Mouse (Mus musculus) spleen, adult 2 months (tissue): Measurements from ENCODE around the gene Tlx1. TPM values are rescaled to one million over a fixed set of nuclear protein-coding genes. Genes with fewer than 3 reads are reported as not detected.

Source experiments
- DNase-seq, 2 experiments: peaks; one replicate each; pipeline versions ENCODE4 v3.0.0 to v3.0.0-alpha.2; 2012 to 2021; ENCODE audit warnings: low spot score in 2 of 2, low read depth in 1 of 2
- H3K27ac ChIP-seq: fragments of 200-500 bp; 2 replicates; pipeline ENCODE4 v1.5.1; 2012; ENCODE audit warnings: low read length, inconsistent platforms; ENCODE audit not compliant: insufficient read depth
- H3K27me3 ChIP-seq: fragments of 200-500 bp; 2 replicates; pipeline ENCODE4 v1.6.1; 2012; ENCODE audit warnings: mild to moderate bottlenecking, moderate library complexity, low read length, inconsistent platforms; ENCODE audit not compliant: control insufficient read depth, insufficient read depth
- H3K36me3 ChIP-seq: fragments of 200-500 bp; 2 replicates; pipeline ENCODE4 v1.6.1; 2012; ENCODE audit warnings: mild to moderate bottlenecking, low read length, inconsistent platforms; ENCODE audit not compliant: control insufficient read depth, insufficient read depth
- H3K4me1 ChIP-seq: fragments of 200-500 bp; 2 replicates; pipeline ENCODE4 v1.6.1; 2011; ENCODE audit warnings: inconsistent platforms; ENCODE audit not compliant: control insufficient read depth, insufficient read depth, insufficient read length
- H3K4me3 ChIP-seq: fragments of 200-500 bp; 2 replicates; pipeline ENCODE4 v1.5.1; 2011; ENCODE audit warnings: mild to moderate bottlenecking, inconsistent platforms; ENCODE audit not compliant: insufficient read depth, insufficient read length; ENCODE audit errors: extremely low read depth
- CTCF ChIP-seq: fragments of 200-500 bp; IDR thresholded peaks from 2 replicates; pipeline ENCODE4 v1.5.1; 2011; ENCODE audit warnings: mild to moderate bottlenecking, inconsistent platforms; ENCODE audit not compliant: insufficient read depth, insufficient read length, insufficient replicate concordance; ENCODE audit errors: extremely low read depth
- POLR2A ChIP-seq: fragments of 200-500 bp; IDR thresholded peaks from 2 replicates; pipeline ENCODE4 v1.6.1; 2011; ENCODE audit warnings: low read depth, low read length, inconsistent platforms
- WGBS: fragments of 180-500 bp; shearing (Covaris S2); methylation state at CpG from one replicate; pipeline ENCODE4 v1.1.7; 2018; 5-methylcytosine and 5-hydroxymethylcytosine counted together
- polyA plus RNA-seq: library from polyadenylated mRNA; depleted of rRNA; stranded (reverse); fragments of >200 nt; gene quantifications from 2 replicates; pipeline ENCODE4 v1.2.3, GENCODE M21; 2012

Gene Tlx1
- polyA plus RNA-seq, 1 experiment = 37.3 TPM

DNA sequence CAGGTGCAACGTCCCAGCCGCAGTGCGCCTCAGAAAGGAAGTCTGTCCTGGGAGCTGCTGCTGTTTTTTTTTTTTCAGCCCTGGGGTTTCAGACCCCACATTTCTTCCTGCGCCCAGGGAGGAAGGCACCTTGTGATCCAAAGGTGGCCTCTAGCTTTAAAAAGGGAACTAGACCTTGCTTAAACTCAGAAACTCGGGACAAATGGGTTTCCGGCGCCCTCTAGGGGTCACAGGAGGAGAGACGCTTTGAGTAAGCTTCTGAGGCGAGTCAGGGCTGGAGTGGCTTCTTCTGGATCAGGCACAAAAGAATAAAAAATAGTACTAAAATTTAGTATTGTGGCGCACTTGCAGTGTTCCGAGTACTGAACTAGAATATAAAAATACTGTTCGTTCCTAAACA lies 10.6 kb downstream of the Tlx1 start:
- 2% methylated on average over 12 of the region's 12 CpGs for WGBS
- peak; percentile 31 to 60 for DNase-seq

DNA sequence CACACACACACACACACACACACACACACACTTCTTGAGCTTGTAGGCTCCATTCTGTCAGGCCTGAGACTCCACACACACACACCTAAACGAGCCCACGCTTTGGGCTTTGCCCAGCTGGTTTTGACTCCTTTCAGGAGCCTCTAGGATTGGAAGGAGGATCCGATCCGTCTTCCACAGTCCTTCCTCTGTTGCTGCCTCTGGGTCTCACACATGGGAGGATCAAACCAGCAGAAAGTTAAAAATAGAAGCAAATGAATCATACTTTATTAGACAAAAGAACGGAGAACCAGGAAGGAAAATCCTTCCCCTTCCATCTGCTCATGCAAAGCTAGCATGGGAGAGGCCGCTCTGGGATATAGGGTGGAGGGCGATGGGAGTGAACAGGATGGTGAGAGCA lies 11.7 kb downstream of the Tlx1 start:
- Histone ChIP-seq H3K36me3 (no peaks in the 10 kb centered on the region), H3K4me1 (no peaks in the 10 kb centered on the region), H3K27me3 (peaks cover 5% of the 10 kb centered on the region; the same call in 1 of the 2 replicates), H3K27ac (no peak overlapping the region), H3K4me3 (no peak overlapping the region)
- WGBS = 45% methylated on average over 7 of the region's 7 CpGs
- no peak for DNase-seq
- TF ChIP-seq CTCF (no peak), POLR2A (no peak)

More for the DNA sequence above, 10.6 kb downstream of the Tlx1 start:
- Histone ChIP-seq H3K27me3 (peaks cover 5% of the 10 kb centered on the region; the same call in 1 of the 2 replicates), H3K27ac (no peak overlapping the region), H3K4me3 (no peak overlapping the region), H3K36me3 (no peaks in the 10 kb centered on the region), H3K4me1 (no peaks in the 10 kb centered on the region)
- TF ChIP-seq CTCF = peak; percentile 73; the same call in 1 of the 2 replicates
- TF ChIP-seq POLR2A = no peak

DNA sequence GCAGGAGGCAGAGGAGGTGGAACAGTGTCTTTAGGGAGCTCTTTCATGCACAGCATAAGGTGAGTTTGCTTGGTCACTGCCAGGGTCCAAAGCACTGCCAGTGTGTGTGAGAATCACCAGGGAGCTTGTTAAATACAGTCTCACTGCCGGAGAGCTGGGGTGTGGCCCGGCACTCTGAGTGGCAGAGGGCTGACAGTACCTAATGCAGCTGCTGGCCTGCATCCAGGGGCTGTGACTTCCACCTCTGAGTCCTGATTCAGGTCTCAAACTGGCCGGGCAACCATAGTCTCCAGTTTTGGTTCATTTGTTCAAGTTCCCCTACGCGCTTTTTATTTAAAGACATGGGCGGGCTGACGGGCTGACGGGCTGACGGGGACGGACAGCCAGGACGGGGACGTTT lies 12.4 kb downstream of the Tlx1 start:
- H3K27me3 ChIP-seq = peaks cover 5% of the 10 kb centered on the region; the same call in 1 of the 2 replicates

DNA sequence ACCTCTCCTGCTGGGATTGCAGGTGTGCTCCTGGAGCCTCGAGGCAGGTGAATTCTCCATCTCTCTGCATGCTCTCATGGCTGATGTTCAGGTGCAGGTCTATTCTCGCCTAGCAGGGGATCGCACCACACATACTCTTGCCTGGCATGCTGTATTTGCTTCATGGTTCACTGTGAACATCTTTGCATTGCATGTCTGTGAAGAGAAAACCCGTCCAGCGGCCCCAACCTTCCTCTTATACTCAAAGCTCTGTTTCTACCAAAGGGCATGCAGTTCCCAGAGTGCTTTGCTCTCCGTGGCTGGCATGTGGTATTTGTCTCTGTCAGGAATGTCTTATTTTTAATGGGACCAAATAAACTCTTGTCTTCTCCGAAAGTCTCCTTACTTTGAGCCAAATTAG lies 20.0 kb downstream of the Tlx1 start:
- WGBS = 62% methylated on average over 7 of the region's 7 CpGs
- no peak overlapping the region for H3K27ac ChIP-seq
- H3K4me3 ChIP-seq = no peak overlapping the region
- no peaks in the 10 kb centered on the region for H3K27me3 ChIP-seq
- DNase-seq = no peak
- H3K36me3 ChIP-seq = no peaks in the 10 kb centered on the region
- TF ChIP-seq CTCF = no peak
- no peak for TF ChIP-seq POLR2A
- H3K4me1 ChIP-seq = no peaks in the 10 kb centered on the region

More for the DNA sequence above, 12.4 kb downstream of the Tlx1 start:
- no peak for TF ChIP-seq CTCF
- no peak for TF ChIP-seq POLR2A
- Histone ChIP-seq H3K4me3 (no peak overlapping the region), H3K4me1 (no peaks in the 10 kb centered on the region), H3K36me3 (no peaks in the 10 kb centered on the region), H3K27ac (no peak overlapping the region)
- no peak for DNase-seq
- WGBS = 6% methylated on average over 12 of the region's 12 CpGs

DNA sequence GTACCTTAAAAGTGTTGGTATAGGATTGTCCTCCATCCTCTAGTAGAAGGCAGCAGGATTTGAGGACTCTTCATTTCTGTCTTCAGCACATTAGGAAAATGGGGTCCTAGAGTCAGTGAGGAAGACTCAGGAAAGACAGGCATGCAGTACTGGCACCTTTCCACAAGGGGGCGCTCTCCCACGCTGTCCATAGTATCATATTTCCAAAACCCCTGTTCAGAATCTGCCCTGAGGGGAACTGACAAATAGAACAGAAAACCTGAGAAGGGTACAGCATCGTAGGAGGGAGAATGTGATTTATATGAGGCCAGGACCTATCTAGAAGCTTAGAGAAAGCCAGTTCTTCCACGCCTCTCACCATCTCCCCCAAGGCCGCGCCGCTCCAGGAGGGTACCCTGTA lies 24.3 kb downstream of the Tlx1 start:
- Histone ChIP-seq H3K4me3 (no peak overlapping the region), H3K27ac (no peak overlapping the region), H3K27me3 (no peaks in the 10 kb centered on the region), H3K4me1 (no peaks in the 10 kb centered on the region; the same call in 1 of the 2 replicates), H3K36me3 (no peaks in the 10 kb centered on the region)
- DNase-seq = no peak
- WGBS = 62% methylated on average over 7 of the region's 7 CpGs
- TF ChIP-seq POLR2A = no peak
- TF ChIP-seq CTCF = peak; percentile 63; the same call in 1 of the 2 replicates

DNA sequence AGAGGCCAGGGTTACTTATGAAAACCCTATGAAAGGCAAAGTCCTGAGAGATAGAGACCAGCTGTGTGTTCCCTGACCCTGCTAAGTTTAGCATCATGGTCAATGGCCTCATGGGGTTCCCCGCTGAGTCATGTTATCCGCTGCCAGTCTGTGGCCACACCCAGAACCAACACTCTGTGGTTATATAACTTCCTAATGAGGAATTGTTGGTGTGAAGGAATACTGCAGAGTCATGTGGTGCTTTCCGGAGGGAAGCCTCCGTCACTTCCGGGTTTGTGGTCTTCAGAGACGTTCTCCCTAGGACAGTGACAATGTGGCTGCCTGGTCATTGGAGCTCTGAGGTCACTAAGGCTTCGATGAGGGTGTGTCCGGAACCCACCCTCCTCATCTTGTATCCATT lies 25.8 kb downstream of the Tlx1 start:
- Histone ChIP-seq H3K27me3 (no peaks in the 10 kb centered on the region), H3K4me1 (no peaks in the 10 kb centered on the region; the same call in 1 of the 2 replicates), H3K27ac (peak overlapping the region; percentile 10; the same call in 1 of the 2 replicates), H3K4me3 (no peak overlapping the region), H3K36me3 (no peaks in the 10 kb centered on the region)
- TF ChIP-seq CTCF (no peak), POLR2A (no peak)
- 9% methylated on average over 8 of the region's 8 CpGs for WGBS
- no peak for DNase-seq

DNA sequence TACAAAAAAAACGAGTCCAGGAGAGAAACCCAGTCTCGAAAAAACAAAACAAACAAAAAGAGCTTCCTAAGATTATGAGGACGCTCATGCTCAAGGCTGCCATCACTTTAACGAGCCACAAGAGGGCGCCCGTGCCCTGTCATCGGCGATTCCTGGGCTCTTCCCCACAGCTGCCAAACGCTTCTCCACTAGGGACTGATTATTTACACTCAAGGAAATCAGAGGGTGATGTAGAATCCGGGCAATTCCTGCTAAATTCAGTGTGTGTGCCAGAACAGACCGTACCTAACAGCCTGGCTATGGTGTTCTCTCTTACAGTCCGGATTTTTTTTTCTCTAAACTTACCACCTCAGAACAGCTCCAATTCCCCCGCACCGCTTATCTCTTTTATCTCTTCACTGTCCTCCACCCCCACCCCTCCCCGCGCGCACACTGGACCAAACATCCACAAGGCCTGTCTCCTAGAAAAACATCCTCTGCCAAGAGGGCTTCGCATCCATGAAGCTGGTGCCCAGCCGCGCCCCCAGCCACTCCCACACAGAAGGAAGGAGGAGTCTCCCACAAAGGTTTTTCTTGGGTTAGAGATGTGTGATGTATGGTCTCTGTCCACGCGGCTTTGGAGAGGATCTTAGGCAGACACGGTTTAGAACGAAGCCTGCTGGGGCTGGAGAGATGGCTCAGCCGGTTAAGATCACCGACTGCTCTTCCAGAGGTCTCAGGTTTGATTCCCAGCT lies 26.7 kb downstream of the Tlx1 start:
- peak; percentile 15 to 23 for DNase-seq
- Histone ChIP-seq H3K4me1 (no peaks in the 10 kb centered on the region; the same call in 1 of the 2 replicates), H3K36me3 (no peaks in the 10 kb centered on the region), H3K4me3 (no peak overlapping the region), H3K27me3 (no peaks in the 10 kb centered on the region), H3K27ac (peak overlapping the region; percentile 10; the same call in 1 of the 2 replicates)
- TF ChIP-seq CTCF = peak; percentile 80
- no peak for TF ChIP-seq POLR2A
- WGBS = 29% methylated on average over 26 of the region's 26 CpGs
